Mouse (Mus musculus) left cerebral cortex, postnatal 4 days (tissue): ENCODE measurements around the gene Tmc3. TPM values are rescaled to one million over a fixed set of nuclear protein-coding genes. Genes with fewer than 3 reads are reported as not detected.

Source experiments
- DNase-seq: peaks from one replicate; pipeline ENCODE4 v3.0.0-alpha.2; 2022
- intact Hi-C: fragments of 180-260 bp; cut with DNase I; formaldehyde crosslinking; loops from one replicate; pipeline ENCODE4 v1.15.1; 2025
- total RNA-seq, 2 experiments: library from RNA; stranded (reverse); gene quantifications; 2 replicates each; pipeline ENCODE4 v1.2.3; 2021

Tmc3 gene
- total RNA-seq, 2 experiments from 2014 or later: 0.08 TPM

- intact Hi-C loops: loop anchor here (10.0 kb wide), 1 partner anchor 143 kb away; no protein-coding TSS in a partner anchor
- no peak for DNase-seq
Observed at GRCm38 (mm10) chr7:83661763-83662162, 77.0 kb downstream of the Tmc3 start.

- DNase-seq: no peak
- intact Hi-C loops: loop anchor here (10.0 kb wide), 1 partner anchor 142 kb away; no protein-coding TSS in a partner anchor
Observed at GRCm38 (mm10) chr7:83662711-83663375, 78.1 kb downstream of the Tmc3 start.

- DNase-seq: no peak
- intact Hi-C loops: loop anchor here (10.0 kb wide), 1 partner anchor 139 kb away; no protein-coding TSS in a partner anchor
Observed at GRCm38 (mm10) chr7:83666087-83666595, 81.4 kb downstream of the Tmc3 start.

- intact Hi-C loops: loop anchor here (10.0 kb wide), 1 partner anchor 137 kb away; no protein-coding TSS in a partner anchor
- DNase-seq: no peak
Observed at GRCm38 (mm10) chr7:83667936-83668645, 83.4 kb downstream of the Tmc3 start.

GRCm38 (mm10) chr7:83668724-83669123, 84.0 kb downstream of the Tmc3 start:
- DNase-seq: peak; percentile 69
- intact Hi-C loops: loop anchor here (10.0 kb wide), 1 partner anchor 136 kb away; no protein-coding TSS in a partner anchor

GRCm38 (mm10) chr7:83671573-83671972, 86.8 kb downstream of the Tmc3 start:
- DNase-seq: no peak
- intact Hi-C loops: loop anchor here (10.0 kb wide), 1 partner anchor 97 kb away; no protein-coding TSS in a partner anchor

Other genes with a start within 250 kb of the Tmc3 start
- gene Stard5, start 47.0 kb downstream of the Tmc3 start, total RNA-seq: 10 to 100 TPM; 10.2 to 10.4 TPM
- 1 to 10 TPM; 1.6 TPM for gene Il16, start 160.8 kb downstream of the Tmc3 start, total RNA-seq
- 1 to 10 TPM; 1.0 to 1.1 TPM for gene Cfap161, start 210.0 kb downstream of the Tmc3 start, total RNA-seq